Mouse (Mus musculus): ENCODE measurements at regions not wholly inside any gene's neighbourhood (a gene's known extent, or its start where the extent isn't known, plus 50 kb on each side); places are given as distances from the start of the nearest gene placed in this dataset.

- no peak for DNase-seq
These were observed 99.2 kb upstream of the Lgalsl start for GRCm38 (mm10) chr11:20930045-20930444.

- DNase-seq: no peak
These were observed 99.7 kb upstream of the Lgalsl start for GRCm38 (mm10) chr11:20930573-20930972.

- no peak for DNase-seq
These were observed 103.6 kb upstream of the Lgalsl start for GRCm38 (mm10) chr11:20934191-20935062.

GRCm38 (mm10) chr11:20935063-20935370 is 104.2 kb upstream of the Lgalsl start:
- no peak for DNase-seq

GRCm38 (mm10) chr11:20935910-20936309 is 105.1 kb upstream of the Lgalsl start:
- no peak for DNase-seq

- no peak for DNase-seq
These were observed 106.1 kb upstream of the Lgalsl start for GRCm38 (mm10) chr11:20936996-20937395.

- DNase-seq: no peak
These were observed 107.1 kb upstream of the Lgalsl start for GRCm38 (mm10) chr11:20937942-20938341.

GRCm38 (mm10) chr11:20939644-20940043 is 108.8 kb upstream of the Lgalsl start:
- no peak for DNase-seq

GRCm38 (mm10) chr11:20941546-20941945 is 110.7 kb upstream of the Lgalsl start:
- no peak for DNase-seq

- no peak for DNase-seq
These were observed 124.7 kb upstream of the Lgalsl start for GRCm38 (mm10) chr11:20955561-20955960.

GRCm38 (mm10) chr11:20957766-20958165 is 126.9 kb upstream of the Lgalsl start:
- DNase-seq: no peak

GRCm38 (mm10) chr11:20958233-20958632 is 127.4 kb upstream of the Lgalsl start:
- no peak for DNase-seq

GRCm38 (mm10) chr11:20960066-20960465 is 129.2 kb upstream of the Lgalsl start:
- no peak for DNase-seq

- DNase-seq: no peak
These were observed 129.9 kb upstream of the Lgalsl start for GRCm38 (mm10) chr11:20960750-20961149.

GRCm38 (mm10) chr11:20961626-20962025 is 129.5 kb upstream of the Peli1 start:
- no peak for DNase-seq

GRCm38 (mm10) chr11:20965575-20966239 is 125.4 kb upstream of the Peli1 start:
- DNase-seq: no peak

GRCm38 (mm10) chr11:20967321-20967984 is 123.6 kb upstream of the Peli1 start:
- DNase-seq: no peak

- no peak for DNase-seq
These were observed 122.8 kb upstream of the Peli1 start for GRCm38 (mm10) chr11:20968341-20968740.

GRCm38 (mm10) chr11:20973141-20973540 is 118.0 kb upstream of the Peli1 start:
- DNase-seq: no peak

- no peak for DNase-seq
These were observed 109.5 kb upstream of the Peli1 start for GRCm38 (mm10) chr11:20981588-20981987.

GRCm38 (mm10) chr11:20982010-20982409 is 109.1 kb upstream of the Peli1 start:
- DNase-seq: no peak

GRCm38 (mm10) chr11:20982500-20982899 is 108.6 kb upstream of the Peli1 start:
- DNase-seq: no peak

- DNase-seq: no peak
These were observed 105.9 kb upstream of the Peli1 start for GRCm38 (mm10) chr11:20985069-20985759.
